Mouse (Mus musculus): ENCODE data around the gene Asb8.

The Asb8 gene

DNA sequence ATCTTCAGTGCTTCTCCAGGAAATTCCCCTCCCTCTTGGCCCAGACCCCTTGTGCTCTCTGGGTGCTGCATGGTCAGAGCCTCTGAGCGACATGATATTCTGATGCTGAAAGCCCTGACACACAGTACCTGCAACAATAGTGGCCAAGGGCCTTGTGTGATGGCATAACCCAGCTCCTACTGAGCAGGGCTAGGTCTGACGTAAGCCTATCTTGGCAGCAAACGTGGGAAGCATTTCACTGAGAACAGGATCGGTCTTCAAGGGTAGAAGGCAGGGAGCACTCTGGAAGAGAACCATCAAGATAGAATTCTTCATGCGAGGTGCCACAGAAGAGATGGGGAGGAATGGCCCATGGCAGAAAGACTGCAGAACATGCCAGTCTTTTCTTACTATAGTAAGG, at the start of gene Asb8:
Asb8 (minus strand) TSS at position 101 of the 400 bp plus-strand sequence.
- in situ Hi-C loops (cut with MboI; ENCODE audit: low sequenced_read_pairs): no loop called here

DNA sequence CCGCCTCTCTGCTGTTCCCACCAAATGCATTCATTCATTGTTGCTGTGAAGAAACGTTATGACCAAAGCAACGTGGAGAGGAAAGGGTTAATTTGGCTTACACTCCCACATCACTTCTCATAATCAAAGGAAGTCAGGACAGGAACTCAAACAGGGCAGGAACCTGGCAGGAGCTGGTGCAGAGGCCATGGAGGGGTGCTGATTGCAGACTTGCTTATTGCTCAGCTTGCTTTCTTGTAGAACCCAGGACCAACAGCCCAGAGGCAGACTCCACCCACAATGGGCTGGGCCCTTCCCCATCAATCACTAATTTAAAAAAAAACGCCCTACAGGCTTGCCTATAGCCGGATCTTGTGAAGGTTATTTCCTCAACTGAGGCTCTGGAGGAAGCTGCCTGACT, 48.7 kb upstream of the Asb8 start:
- in situ Hi-C loops (cut with MboI; ENCODE audit: low sequenced_read_pairs): no loop called here

DNA sequence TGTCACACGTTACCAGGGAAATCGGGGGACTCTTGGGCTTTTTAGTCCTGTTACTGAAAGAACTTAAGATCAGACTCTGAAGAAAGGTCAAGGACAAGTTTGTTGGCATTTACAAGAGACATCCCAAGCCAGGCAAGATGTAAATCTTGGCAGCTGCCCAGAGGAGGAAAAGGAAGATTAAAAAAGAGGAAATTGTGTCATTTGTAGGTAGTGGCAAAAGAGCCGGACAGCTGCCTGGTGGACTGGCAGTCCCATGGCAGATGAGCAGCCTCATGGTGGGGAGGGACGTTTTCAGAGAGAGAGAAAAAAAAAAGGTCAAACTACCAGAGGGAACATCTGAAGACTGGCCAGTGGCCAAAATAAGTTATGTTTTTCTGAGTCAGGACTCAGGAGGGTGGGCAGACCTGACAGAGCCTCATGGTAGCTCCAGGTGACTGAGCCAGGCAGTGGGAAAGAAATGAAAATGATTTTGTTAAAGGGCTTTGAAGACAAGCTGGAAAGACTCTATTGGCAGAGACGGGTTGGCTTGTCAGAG, 48.0 kb upstream of the Asb8 start:
- in situ Hi-C loops (cut with MboI; ENCODE audit: low sequenced_read_pairs): no loop called here

DNA sequence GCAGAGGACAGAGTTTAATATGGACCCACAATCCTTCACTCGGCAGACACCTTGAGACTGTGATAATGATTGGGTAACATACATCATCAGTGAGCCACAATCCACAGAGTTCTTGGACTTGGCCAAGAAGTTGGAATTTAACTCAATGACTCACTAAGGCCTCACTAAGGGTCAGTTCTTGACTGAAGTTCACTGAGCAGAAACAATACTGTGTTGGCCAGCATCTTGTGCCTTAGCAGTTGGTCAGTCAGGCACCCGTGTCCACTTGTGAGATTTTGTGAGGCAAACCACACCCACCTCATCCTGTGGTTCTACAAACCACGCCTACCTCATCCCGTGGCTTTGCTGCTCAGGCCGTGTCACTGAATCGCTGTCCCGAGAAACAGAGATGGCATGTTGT, 44.3 kb upstream of the Asb8 start:
- in situ Hi-C loops (cut with MboI; ENCODE audit: low sequenced_read_pairs): no loop called here

DNA sequence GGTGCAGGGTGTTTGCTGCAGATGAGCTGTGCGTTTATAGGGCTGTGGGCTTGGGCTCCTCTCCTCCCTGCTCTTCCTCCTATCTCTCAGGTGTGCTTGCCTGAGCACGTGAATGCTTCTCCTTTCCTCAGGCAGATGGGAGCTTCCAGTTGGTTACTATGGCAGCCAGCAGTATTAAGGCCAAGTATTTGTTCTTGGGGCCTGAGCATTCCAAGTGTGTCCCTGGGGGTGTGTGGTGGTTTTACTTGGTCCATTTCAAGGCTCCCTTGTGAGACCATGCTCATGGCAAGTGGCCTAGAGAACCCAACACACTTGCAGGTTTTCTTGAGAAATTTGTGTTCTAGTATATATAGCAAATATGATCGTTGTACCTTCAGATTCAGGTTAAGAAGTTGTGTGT, 30.0 kb upstream of the Asb8 start, which contains the start of gene Olfr288:
Olfr288 (minus strand) TSS at position 101 of the 400 bp plus-strand sequence.
- in situ Hi-C loops (cut with MboI; ENCODE audit: low sequenced_read_pairs): loop anchor here (25.0 kb wide), 1 partner anchor 192 kb away; the partner anchor contains the start of gene Olfr283

DNA sequence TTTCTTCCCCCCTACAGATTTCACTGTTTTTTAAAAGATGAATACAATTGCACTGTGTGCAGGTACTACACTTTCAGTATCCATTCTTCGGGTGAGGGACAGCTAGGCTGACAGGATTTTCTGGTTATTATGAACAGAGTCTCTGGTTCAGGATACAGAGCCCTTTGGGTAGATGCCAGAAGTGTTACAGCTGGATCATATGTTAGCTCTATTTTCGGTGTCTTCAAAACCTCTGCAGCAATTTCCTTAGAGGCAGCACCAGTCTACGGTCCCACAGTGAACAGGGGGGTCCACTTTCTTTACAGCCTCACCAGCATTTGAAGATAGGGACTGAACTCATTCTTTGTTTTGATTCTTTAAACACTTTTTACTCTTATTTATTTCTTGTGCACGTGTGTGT, 19.0 kb upstream of the Asb8 start:
- in situ Hi-C loops (cut with MboI; ENCODE audit: low sequenced_read_pairs): loop anchor here (25.0 kb wide), 1 partner anchor 203 kb away; the partner anchor contains the start of gene Olfr283

DNA sequence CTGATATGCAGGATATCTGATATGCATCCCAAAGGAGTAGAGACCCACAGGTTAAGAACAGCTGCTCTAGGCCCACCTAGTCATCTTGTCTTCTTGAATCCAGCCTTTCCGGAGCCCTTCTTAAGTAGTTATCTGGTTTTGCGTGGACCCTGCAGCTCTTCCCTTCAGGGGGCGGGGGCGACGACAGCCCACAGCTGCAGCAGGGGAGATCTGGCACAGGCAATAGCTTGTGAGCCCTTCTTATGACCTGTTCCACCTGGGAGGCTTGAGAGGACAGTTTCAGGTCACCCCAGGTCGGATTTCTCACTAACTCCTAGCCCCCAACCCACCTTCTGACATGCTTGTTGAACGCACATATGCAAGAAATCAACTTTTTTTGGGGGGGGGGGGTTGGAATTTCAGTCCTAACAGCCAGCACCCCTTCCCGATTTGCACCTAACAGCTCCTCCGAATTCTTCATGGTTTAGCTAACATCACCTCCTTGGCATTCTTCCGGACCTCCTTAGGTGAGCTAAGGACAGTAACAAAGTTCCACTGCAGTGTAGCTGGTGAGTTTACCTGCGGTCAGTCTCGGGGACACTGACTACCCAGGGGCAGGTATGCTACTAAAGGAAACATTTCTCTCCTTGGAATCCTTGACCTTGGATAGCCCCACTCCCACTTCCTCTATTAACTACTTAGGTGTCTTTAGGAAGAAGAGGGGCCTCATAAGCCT, 16.6 kb upstream of the Asb8 start:
- in situ Hi-C loops (cut with MboI; ENCODE audit: low sequenced_read_pairs): loop anchor here (25.0 kb wide), 1 partner anchor 205 kb away; the partner anchor contains the start of gene Olfr283

DNA sequence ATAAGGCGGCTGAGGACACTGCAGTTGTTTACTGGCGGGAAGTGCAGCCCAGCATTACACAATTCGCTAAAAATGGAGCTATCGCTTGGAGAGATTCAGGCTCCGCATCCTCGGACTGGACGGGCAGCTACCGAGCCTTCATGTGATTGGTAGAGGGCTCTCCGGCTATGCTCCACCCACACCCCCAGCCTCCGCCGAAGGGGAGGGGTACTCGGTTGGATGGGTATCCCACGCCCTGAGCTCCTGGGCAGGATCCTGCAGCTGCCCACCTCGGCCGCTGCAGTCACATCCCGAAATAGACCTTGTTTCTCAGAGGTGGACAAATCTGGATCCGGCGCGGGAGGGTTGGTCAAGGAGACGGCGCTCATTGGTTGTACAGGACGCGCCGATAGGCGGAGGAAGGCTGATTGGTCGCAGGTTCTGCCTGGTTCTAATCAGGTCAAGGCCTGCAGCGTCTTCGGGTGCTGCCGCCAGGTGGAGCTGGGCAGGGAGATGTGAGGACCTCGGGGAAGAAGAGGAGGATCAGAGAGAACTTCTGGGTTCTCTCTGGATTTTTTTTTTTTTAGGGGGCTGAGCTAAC, 15.8 kb upstream of the Asb8 start:
- in situ Hi-C loops (cut with MboI; ENCODE audit: low sequenced_read_pairs): loop anchor here (25.0 kb wide), 1 partner anchor 206 kb away; the partner anchor contains the start of gene Olfr283

DNA sequence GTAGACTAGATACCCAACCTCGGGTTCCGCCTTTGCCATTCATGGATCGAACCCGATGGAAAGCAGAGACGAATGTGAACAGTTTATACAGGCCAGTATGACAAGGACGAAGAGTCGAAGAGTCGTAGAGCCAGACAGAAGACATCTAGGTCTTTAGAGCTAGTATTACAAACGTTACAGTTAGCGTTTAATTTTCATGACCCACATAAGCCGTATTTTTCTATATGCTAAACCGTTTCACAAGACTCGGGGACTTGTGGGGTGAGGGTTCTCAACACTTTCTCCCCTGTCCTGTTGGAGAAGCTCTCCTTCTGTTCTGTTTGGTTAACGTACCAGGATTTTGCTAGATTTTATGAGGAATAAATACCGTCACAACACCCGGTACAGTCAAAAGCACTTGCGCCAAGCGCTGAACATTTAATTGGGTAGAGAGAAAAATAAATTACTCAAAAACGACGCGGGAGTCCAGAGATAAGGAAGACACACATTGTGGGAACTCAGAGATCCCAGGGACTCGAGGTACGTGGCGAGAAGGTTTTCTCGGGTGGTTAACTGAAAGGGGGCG, 15.2 kb upstream of the Asb8 start:
- in situ Hi-C loops (cut with MboI; ENCODE audit: low sequenced_read_pairs): loop anchor here (25.0 kb wide), 1 partner anchor 207 kb away; the partner anchor contains the start of gene Olfr283

DNA sequence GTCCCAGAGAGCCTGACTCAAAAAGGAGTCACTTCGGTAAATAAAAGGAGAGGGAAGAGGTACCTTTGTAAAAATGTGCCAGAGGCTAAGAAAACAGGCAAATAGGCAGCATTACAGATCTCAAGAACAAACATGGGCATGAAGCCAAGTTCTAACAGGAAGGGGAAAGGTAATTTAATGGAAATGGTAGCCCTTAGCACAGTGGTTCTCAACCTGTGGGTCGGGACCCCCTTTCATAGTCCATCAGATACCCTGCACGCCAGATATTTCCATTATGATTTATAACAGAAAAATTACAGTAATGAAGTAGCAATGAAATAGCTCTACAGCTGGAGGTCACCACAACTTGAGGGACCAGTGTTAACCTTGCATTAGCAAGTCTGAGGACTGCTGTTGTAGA, 11.9 kb upstream of the Asb8 start:
- in situ Hi-C loops (cut with MboI; ENCODE audit: low sequenced_read_pairs): loop anchor here (25.0 kb wide), 1 partner anchor 210 kb away; the partner anchor contains the start of gene Olfr283

DNA sequence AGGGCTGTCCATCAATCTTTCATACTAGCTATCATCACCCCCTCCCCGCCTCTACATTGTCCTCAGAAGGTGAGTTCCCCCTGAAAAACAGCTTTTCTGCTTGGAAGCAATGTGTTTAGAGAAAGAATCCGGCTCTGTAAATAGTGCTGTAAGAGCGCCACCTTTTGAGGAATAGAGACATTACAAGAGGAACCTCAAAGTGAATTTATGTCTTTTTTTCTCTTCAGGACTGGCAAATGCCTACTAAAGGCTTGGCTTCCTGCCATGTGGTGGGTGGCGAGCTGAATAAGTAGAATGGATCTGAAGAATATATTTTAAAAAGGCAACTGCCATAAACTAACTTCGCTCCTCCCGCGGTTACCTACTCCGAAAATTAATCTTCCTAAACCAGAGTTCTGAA, 8.4 kb upstream of the Asb8 start:
- in situ Hi-C loops (cut with MboI; ENCODE audit: low sequenced_read_pairs): no loop called here

DNA sequence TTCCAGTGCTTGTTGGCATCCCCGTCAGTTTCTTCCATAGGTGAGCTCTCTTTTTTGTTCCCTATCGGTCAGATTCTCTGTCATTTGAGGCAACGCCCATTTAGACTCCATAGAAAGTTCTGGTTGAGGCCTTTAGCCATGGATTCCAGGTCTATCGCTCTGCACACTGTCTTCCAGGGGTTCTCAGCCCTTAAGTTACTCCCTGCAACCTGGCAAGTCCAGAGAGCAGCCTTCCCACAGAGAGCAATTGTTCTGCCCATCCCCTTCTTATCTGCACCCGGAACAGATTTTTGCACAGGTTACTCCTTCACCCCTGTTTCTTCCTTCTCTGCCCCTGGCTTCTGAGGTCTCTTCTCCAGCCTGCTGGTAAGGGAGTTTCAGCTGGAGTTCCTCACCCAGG, 6.7 kb upstream of the Asb8 start:
- in situ Hi-C loops (cut with MboI; ENCODE audit: low sequenced_read_pairs): no loop called here

DNA sequence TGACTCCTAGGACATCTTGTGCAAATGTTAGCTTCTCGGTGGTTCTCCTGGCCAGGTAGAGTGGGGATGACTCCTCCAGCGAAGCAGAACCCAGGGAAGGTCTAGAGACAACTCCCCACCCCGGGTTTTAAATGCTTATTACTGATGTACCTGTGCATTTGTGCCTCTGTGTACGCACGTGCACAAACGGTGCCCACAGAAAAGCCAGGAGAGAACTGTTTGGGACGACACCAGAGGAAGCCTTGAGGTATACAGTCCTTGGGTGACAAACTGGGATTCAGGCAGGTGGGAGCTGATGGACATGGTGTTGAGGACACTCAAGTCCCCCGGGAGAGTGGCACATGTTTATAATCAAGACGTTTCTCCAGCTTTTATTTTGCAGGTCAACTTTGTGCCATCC, 5.5 kb upstream of the Asb8 start:
- in situ Hi-C loops (cut with MboI; ENCODE audit: low sequenced_read_pairs): no loop called here

DNA sequence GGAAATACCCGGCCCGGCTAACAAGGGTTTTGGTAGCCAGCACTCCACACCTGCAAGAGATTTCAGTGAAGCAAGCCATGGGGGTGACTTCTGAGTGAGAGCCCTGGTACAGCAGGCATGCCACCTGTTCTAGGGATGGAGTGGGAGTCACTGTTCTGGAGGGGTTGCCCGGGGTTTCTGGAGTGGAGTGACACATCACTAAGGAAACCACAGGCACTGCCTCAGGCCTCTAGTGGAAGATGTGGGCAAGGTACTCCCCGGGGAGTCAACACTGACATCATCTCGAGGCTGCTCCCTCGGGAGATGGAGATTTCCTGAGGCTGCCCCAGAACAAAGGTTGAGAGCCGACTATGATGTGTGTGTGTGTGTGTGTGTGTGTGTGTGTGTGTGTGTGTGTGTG, 4.9 kb upstream of the Asb8 start:
- in situ Hi-C loops (cut with MboI; ENCODE audit: low sequenced_read_pairs): no loop called here

DNA sequence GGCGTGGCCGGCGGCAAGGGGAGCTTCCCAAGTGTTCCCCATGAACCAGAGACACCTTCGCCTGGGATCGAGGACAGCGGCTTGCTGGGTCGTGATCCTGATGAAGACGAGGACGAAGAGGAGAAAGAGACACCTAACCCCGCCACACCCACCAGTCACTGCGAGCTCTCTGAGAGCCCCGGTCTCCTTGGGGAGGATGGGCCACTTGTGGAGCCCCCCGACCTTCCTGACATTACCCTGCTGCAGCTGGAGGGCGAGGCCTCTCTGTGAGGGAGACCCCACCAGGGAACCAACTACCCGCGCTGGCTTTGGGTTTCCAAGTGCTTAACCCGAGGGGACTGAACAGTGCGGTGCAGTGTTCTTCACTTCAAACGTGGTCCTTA, 3.2 kb upstream of the Asb8 start:
- in situ Hi-C loops (cut with MboI; ENCODE audit: low sequenced_read_pairs): no loop called here

DNA sequence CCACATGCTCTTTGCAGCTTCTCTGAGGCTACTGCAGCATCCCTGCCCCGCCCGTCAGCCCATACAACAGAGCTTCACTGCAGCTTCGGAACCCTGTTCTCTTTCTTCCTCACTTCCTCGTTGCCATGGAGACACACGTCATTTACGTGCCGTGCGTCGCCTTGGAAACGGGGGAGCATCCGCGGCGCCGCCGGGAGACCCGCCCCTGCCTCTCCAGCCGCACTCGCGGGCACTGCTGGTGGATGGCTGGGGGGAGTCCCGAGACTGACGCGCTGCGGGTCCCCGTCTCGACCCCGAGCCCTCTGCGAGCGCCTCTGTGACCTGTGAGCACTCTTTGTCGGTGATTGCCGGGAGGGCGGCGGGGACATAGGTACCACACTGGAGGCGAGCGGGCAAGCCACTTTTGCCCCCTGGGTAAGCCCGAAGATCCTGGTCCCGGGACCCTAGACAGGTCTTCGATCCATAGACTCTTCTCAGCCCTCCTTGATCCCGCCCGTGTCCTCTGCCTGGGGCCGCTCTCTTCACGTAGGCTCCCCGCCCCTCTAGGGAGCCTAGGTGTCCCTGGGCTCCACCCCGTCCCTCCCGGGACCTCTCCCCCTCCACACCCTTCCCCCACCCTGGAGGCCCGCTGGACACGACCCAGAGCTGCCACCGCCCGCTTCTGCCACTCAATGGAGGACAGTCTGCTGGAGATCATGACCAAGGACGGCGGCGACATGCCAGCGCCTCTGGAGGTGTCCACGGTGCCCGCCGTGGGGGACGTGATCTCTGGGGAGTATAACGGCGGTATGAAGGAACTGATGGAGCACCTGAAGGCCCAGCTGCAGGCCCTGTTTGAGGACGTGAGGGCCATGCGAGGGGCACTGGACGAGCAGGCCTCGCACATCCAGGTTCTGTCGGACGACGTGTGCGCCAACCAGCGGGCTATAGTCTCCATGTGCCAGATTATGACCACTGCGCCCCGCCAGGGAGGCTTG, 2.5 kb upstream of the Asb8 start:
- in situ Hi-C loops (cut with MboI; ENCODE audit: low sequenced_read_pairs): no loop called here

DNA sequence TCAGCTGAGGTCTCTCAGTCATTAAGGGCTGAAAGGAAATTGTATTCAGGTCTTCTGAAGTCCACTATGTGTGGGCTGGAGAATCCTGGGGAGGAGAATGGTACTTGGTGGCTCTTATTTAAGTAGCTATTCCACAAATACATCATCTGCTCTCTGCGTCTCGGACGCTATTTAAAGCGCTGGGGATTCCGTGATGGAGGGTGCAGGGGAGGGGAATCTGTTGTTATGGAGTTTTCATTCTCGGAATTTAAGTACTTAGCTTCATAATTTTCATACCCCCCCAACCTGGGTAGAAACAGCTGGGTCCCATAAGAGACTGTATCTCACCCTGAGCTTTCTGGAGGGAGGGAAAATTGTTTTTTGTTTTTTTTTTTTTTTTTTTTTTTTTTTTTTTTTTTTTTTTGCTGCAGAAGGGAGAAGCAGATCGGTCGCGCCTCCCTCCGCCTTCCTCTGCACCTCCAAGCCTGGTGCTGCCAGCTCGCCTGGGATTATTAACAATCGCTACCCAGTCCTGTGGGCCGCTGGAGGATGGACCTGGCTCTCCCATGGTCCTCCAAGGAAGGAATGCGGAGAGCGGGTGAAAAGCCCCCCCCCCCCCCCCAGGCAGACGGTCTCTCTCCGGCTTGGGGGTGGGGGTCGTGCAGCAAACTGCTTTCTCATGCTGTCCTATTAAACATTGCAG, 1.7 kb upstream of the Asb8 start, which contains the start of gene Ccdc184:
Ccdc184 (plus strand) TSS at position 196 of the 682 bp plus-strand sequence.
- in situ Hi-C loops (cut with MboI; ENCODE audit: low sequenced_read_pairs): no loop called here

DNA sequence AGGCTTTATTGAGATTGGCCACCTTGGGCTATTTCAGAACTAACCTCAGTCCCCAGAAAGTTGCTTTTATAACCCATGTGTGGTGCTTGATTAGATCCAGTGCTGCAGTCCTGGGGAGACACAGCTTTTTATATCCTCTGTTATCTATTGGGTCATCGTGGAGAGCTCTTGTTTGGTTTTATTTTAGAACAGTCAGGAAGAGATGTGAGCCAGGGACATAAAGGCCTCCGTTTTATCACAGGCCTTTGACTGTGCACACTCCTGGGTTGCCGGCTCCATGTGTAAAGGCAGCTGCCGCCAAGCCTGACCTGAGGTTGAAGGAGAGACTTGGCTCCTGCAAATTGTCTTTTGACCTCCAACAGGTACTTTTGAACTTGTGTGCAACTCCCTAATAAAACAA, 2.9 kb downstream of the Asb8 start:
- in situ Hi-C loops (cut with MboI; ENCODE audit: low sequenced_read_pairs): no loop called here

DNA sequence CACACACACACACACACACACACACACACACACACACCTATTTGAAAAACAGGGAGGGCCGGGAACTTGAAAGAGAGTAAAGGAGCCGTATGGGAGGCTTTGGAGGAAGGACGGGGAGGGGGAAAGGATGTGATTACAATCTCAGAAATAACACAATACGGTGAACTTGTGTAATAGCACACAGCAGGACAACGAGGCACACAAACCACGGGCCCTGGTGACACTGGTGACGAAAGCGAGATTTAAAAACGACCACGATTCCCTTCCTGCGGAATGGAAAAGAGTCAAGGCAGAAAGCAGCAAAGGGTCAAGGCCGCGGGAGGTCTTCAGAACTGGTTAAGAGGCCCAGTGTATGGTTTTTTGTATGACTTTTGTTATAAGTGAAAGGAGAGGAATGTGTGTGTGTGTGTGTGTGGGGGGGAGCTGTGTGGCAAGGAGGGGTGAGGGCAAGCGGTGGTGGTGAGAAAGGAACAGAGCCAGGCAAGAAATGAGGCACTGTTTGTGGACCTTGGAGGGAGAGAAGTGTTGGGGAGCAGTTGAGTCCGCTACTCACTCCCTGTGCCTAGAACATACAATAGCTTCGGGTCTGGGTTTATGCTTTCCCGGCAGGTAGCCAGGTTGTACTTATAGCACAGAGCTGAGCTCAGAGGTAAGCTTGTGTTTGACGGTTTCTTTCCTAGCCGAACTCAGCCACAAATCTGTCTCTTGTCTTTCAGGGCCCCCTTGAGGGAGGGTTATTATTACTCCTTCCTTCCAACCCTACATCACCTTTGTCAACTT, 4.2 kb downstream of the Asb8 start:
- in situ Hi-C loops (cut with MboI; ENCODE audit: low sequenced_read_pairs): no loop called here
